Mouse (Mus musculus): ENCODE results near the gene Ghrh.
"Not testable (repeated sequence)": the region's sequence is repeated elsewhere in the genome, so short reads cannot be mapped to it uniquely, and the experiment has no call there.

Ghrh gene

GRCm38 (mm10) chr2:157347361-157348159 lies at the start of gene Ghrh:
Gene Ghrh, minus strand, starts transcription at chr2:157347506.
- peak; percentile 15 for DNase-seq

GRCm38 (mm10) chr2:157395960-157396359 lies 48.7 kb upstream of the Ghrh start:
- DNase-seq, result no peak

GRCm38 (mm10) chr2:157395371-157395770 lies 48.1 kb upstream of the Ghrh start:
- no peak for DNase-seq

- no peak for DNase-seq
These were observed 47.6 kb upstream of the Ghrh start for GRCm38 (mm10) chr2:157394868-157395267.

GRCm38 (mm10) chr2:157393549-157393948 lies 46.2 kb upstream of the Ghrh start:
- no peak for DNase-seq

- no peak for DNase-seq
These were observed 45.0 kb upstream of the Ghrh start for GRCm38 (mm10) chr2:157392331-157392730.

- no peak for DNase-seq
These were observed 42.2 kb upstream of the Ghrh start for GRCm38 (mm10) chr2:157389591-157389921.

- not testable (repeated sequence) for DNase-seq
These were observed 41.7 kb upstream of the Ghrh start for GRCm38 (mm10) chr2:157388901-157389590.

GRCm38 (mm10) chr2:157384836-157385235 lies 37.5 kb upstream of the Ghrh start:
- no peak for DNase-seq

GRCm38 (mm10) chr2:157376995-157377394 lies 29.7 kb upstream of the Ghrh start:
- DNase-seq, result no peak

GRCm38 (mm10) chr2:157375794-157376757 lies 28.8 kb upstream of the Ghrh start:
- DNase-seq, result no peak

- DNase-seq, result no peak
These were observed 27.7 kb upstream of the Ghrh start for GRCm38 (mm10) chr2:157375051-157375450.

GRCm38 (mm10) chr2:157373681-157374080 lies 26.4 kb upstream of the Ghrh start:
- no peak for DNase-seq

GRCm38 (mm10) chr2:157371696-157372095 lies 24.4 kb upstream of the Ghrh start:
- DNase-seq, result no peak

- peak; percentile 13 for DNase-seq
These were observed 20.7 kb upstream of the Ghrh start for GRCm38 (mm10) chr2:157367991-157368390.

- DNase-seq, result peak; percentile 95
These were observed 20.0 kb upstream of the Ghrh start, which contains the start of gene Manbal for GRCm38 (mm10) chr2:157367184-157367893. Gene Manbal, plus strand, starts transcription at chr2:157367594.

- no peak for DNase-seq
These were observed 19.5 kb upstream of the Ghrh start for GRCm38 (mm10) chr2:157366762-157367161.

- DNase-seq, result no peak
These were observed 15.7 kb upstream of the Ghrh start for GRCm38 (mm10) chr2:157363031-157363430.

- DNase-seq, result no peak
These were observed 12.7 kb upstream of the Ghrh start for GRCm38 (mm10) chr2:157360028-157360427.

GRCm38 (mm10) chr2:157354106-157354505 lies 6.8 kb upstream of the Ghrh start:
- DNase-seq, result no peak

GRCm38 (mm10) chr2:157353183-157353582 lies 5.9 kb upstream of the Ghrh start:
- DNase-seq, result peak; percentile 49

GRCm38 (mm10) chr2:157349121-157349778 lies 1.9 kb upstream of the Ghrh start:
- DNase-seq, result no peak

Data from liver (tissue).